Mouse (Mus musculus): ENCODE measurements around the gene 2610028H24Rik.

The 2610028H24Rik gene

DNA sequence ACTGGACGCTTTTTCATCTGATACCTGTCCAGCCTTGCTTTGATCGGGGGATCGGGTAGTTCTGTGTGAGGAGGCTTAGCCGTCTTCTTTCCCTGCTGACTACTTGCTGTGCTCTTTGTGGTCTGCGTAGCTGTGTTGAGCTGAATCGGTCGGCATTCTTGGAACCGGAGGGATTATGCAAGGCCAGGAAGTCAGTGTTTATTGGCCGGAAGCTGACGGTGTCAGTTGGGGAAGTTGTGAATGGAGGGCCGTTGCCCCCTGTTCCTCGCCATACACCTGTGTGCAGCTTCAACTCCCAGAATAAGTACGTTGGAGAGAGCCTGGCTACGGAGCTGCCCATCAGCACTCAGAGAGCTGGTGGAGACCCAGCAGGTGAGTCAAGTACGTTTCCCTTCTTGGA is 40.3 kb downstream of the 2610028H24Rik start:
- no peak for DNase-seq (ENCODE audit: low spot score)

DNA sequence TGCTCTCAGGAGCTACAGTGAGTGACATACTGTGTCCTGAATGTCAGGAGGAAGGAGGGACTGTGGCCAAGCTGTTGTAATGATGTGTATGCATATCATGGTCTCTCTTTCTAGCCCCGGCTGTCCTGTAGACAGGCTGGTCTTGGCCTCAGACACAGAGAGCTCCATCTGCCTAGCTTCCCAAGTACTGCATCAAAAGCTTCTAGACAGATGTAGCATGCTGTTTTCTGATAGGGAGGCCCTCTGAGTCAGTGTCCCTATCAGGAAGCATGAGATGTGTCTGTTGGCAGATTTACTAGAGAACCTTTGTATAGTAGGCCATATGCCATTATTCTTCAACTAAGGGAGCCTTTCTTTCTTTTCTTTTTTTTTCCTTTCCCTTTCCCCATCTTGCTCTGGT is 44.6 kb downstream of the 2610028H24Rik start:
- DNase-seq (ENCODE audit: low spot score), result no peak

DNA sequence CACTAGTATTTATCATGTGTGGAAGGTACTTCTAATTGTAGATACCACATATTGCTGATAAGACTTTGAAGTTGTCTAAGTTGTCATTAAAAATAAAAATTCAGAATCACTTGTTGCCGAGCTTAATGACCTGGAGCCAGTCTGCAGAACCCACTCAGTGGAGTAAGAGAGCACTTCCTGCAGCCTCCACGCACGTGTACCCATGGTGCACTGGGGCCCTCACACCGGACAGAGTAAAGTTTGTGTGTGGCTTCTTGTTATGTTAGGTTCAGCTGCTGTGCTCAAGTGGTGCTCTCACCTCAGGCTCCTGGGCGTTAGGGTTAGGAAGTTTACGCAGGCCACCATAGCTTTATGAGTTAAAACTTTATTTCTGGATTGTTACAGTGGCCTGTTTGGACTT is 46.6 kb downstream of the 2610028H24Rik start:
- DNase-seq (ENCODE audit: low spot score), result no peak

DNA sequence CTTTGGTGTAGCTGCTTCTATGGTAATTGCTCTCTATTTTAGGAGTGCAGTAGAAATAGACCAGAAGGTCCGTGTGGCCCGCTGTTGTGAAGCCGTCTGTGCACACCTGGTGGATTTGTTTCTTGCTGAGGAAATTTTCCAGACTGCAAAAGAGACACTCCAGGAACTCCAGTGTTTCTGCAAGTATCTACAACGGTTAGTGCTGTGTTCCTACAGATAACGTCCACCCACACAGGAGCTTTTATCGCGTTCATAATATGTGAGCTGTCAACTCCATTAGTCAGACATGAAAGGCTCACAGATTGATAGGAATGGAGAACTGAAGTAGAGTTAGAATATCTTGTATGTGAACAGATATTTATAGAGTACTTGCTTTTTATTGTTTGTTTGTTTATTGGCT is 47.5 kb downstream of the 2610028H24Rik start:
- no peak for DNase-seq (ENCODE audit: low spot score)

DNA sequence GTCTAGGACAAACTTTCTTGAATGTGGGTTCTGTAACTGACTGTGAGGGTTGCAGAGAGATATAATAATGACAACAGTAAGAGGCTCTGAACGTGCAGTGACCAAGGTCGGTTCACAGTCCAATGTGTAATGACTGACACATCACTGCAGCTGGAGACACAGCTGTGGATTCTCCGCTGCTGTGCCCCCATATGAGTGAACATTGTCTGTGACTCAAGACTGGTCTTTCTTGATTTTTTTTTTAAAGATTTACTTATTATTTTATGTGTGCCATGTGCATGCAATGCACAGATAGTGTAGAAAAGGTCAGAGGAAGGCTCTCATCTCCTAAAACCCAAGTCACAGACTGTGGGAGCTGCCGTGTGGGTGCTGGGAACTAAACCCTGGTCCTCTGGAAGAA is 48.6 kb downstream of the 2610028H24Rik start:
- no peak for DNase-seq (ENCODE audit: low spot score)

DNA sequence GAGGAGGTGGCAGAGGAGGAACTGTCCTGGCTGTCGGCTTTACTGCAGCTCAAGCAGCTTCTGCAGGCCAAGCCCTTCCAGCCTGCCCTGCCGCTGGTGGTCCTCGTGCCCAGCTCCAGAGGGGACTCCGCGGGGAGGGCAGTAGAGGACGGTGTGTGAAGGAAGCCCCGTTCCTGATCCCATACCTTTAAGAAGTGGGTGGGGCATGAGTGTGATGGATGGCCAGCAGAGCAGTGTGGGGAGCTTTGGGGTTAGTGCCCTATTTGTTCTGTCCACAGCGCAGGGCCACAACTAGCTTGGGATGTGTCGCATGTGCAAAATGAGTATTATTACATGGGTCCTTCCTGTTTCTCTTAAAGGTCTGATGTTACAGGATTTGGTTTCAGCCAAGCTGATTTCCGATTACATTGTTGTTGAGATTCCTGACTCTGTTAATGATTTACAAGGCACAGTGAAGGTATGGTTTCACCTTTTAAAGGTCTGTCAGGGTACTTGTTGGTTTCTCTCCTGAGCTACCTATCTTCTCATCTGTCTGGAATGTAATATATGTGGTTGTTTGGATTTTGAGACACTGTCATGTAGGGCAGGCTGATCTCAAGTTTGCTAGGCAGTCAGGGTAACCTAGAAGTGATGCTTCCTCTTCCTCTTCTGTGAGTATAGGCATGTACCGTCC is 55.5 kb downstream of the 2610028H24Rik start:
- DNase-seq (ENCODE audit: low spot score), result no peak

DNA sequence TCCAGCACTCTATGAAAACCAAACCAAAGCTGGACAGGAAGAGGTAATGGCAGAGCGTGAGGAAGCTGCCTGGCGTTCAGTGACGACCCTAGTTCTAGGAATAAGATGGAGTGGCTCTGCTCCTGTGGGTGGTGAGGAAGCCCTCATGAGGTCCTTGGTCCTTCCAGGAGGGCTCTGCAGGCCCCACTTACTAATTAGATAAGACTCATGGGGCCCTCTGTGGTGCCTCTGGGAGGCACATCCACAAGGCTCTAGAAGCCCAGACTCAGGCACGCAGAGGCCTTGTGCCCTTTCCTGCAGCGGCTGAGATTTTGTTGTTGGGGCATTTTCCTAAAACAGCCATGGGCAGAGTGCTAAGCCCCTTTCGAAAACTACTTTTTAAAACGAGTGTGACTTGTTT is 57.0 kb downstream of the 2610028H24Rik start:
- no peak for DNase-seq (ENCODE audit: low spot score)

Data from embryo, embryonic 10.5 days (tissue).